9 mouse cellular contexts compared by ENCODE assay signal in the genomic region with DNA sequence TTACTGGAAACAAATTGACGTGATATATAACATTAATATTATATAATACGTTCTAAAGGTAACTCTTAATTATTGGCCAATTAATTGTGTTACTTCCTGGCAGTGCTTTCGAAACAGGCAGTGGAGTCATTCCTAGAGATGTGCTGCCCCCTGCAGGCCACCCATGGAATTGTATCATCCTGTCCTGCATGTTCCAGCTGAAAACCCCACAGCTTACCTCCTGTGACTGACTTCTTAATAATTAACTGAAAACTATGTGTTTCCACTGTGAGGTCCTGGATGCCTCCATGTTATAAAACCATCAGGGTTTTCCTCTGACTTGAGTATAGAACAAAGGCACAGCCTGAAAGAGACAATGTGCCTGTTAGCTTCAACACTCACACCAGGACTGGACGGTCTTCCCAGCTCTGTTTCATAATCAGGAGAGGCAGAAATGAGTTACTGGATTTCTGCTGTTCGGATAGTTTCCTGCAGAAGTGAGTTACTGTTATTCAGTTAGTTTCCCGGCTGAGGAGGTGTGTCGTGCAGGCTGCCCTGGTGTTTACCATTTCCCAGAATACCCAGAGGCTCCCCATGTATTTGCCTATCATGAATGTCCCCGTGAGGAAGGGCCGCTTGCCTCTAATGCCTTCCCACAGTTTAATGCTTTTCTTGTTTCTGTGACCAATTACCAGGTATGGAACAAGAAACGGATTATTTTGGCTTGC. TPM values are rescaled to one million over a fixed set of nuclear protein-coding genes. Genes with fewer than 3 reads are reported as not detected.
DNase-seq lines count a peak whose midpoint lies in the region; ATAC-seq and TF ChIP-seq lines count a peak whose summit lies in the region.
"Had no signal": no experiment of that assay in that cellular context is flagged by ENCODE, and none has a peak within 500 bp of the region (broad histone marks: within the 10 kb centered on the region; RNA-seq: fewer than 3 reads in every experiment).

No protein-coding gene starts in this region.

- H3K27me3 ChIP-seq in CH12.LX (replicated peaks): peaks cover 33% of the 10 kb centered on the region
- H3K27me3 ChIP-seq in heart, embryonic 13.5 days (replicated peaks): peaks cover 40% of the 10 kb centered on the region

- H3K4me1 ChIP-seq in CH12.LX (ENCODE audit: control insufficient read depth in 1 of 2, insufficient read depth in 2 of 2): no peaks in the 10 kb centered on the region
- H3K4me1 ChIP-seq in heart, embryonic 13.5 days: no peaks in the 10 kb centered on the region
- no peaks in the 10 kb centered on the region; the same call in 1 of the 2 replicates for H3K4me1 ChIP-seq in lung, adult 2 months (ENCODE audit: control insufficient read depth, insufficient read depth, low read length)

- in situ Hi-C loops in CH12.LX (cut with MboI; ENCODE audit: low pct_ligation_motif_present, low pct_unique_long_range_greater_than_20kb, low sequenced_read_pairs): no loop called here

- 27% methylated on average over 10 of the region's 10 CpGs for WGBS in heart, embryonic 13.5 days
- 21% methylated on average over 10 of the region's 10 CpGs for WGBS in lung, adult 2 months

- H3K9ac ChIP-seq in CH12.LX (ENCODE audit: insufficient read depth, low read depth): no peak overlapping the region
- H3K9ac ChIP-seq in heart, embryonic 13.5 days: peak overlapping the region; percentile 37; the same call in 1 of the 2 replicates

- H3K4me2 ChIP-seq in CH12.LX (ENCODE audit: insufficient read depth, low read depth, poor library complexity, severe bottlenecking): no peak overlapping the region
- H3K4me2 ChIP-seq in heart, embryonic 13.5 days: no peak overlapping the region

- H3K4me3 ChIP-seq in CH12.LX (replicated peaks in 1 of 3; ENCODE audit: low read depth in 2 of 3, low read length in 2 of 3, poor library complexity in 1 of 3): no peak overlapping the region
- H3K4me3 ChIP-seq in heart, embryonic 13.5 days: no peak overlapping the region
- no peak overlapping the region for H3K4me3 ChIP-seq in lung, adult 2 months (replicated peaks; ENCODE audit: extremely low read depth, low read depth, low read length)

- TF ChIP-seq RAD21 in CH12.LX (IDR thresholded peaks at IDR 0.05; ENCODE audit: low read depth, low read length): peak; percentile 88

- peak; percentile 84 to 89 for TF ChIP-seq CTCF in CH12.LX (conservative IDR thresholded peaks at IDR 0.05 in 1 of 2, IDR thresholded peaks at IDR 0.05 in 1 of 2; ENCODE audit: low read depth in 2 of 2, low read length in 2 of 2)
- peak; percentile 88 for TF ChIP-seq CTCF in lung, adult 2 months (IDR thresholded peaks at IDR 0.05; ENCODE audit: insufficient read depth, low read length)

- peak; percentile 71 for DNase-seq in CH12.LX (ENCODE audit: extremely low read depth)
- peak; percentile 91 for DNase-seq in adrenal gland, postnatal 10 days
- peak; percentile 42 for DNase-seq in embryo, embryonic 11.5 days (ENCODE audit: low read depth, low spot score)
- peak; percentile 74 to 93 for DNase-seq in layer of hippocampus, adult 18-20 months (ENCODE audit: low spot score in 2 of 2)
- peak; percentile 83 for DNase-seq in lung, adult 2 months
- peak; percentile 90 for DNase-seq in right cerebral cortex, postnatal 14 days
- DNase-seq in urinary bladder, adult 2 months (ENCODE audit: low spot score): peak; percentile 72

- no peak overlapping the region for H3K27ac ChIP-seq in CH12.LX (ENCODE audit: insufficient read depth, low read depth)
- no peak overlapping the region for H3K27ac ChIP-seq in heart, embryonic 13.5 days (replicated peaks)

- dilution Hi-C loops in CH12.LX (cut with MboI; ENCODE audit: extremely low pct_ligation_motif_present, extremely low pct_unique_long_range_greater_than_20kb, low sequenced_read_pairs): no loop called here

- TF ChIP-seq POLR2A in CH12.LX (IDR thresholded peaks at IDR 0.05; ENCODE audit: low read depth, low read length): no peak
- TF ChIP-seq POLR2A in lung, adult 2 months (IDR thresholded peaks at IDR 0.05; ENCODE audit: borderline replicate concordance, extremely low read depth, low read depth, low read length): no peak

- H3K36me3 ChIP-seq in CH12.LX (replicated peaks in 1 of 2; ENCODE audit: control insufficient read depth in 1 of 2, insufficient read depth in 1 of 2, low read length in 1 of 2): no peaks in the 10 kb centered on the region
- no peaks in the 10 kb centered on the region for H3K36me3 ChIP-seq in heart, embryonic 13.5 days

- H3K79me2 ChIP-seq in CH12.LX (replicated peaks; ENCODE audit: control insufficient read depth, extremely low read depth, insufficient read depth, poor library complexity, severe bottlenecking): no peaks in the 10 kb centered on the region

- H3K9me3 ChIP-seq in CH12.LX (replicated peaks; ENCODE audit: low read length): no peaks in the 10 kb centered on the region
- no peaks in the 10 kb centered on the region for H3K9me3 ChIP-seq in heart, embryonic 13.5 days

- no peak for TF ChIP-seq EP300 in CH12.LX (IDR thresholded peaks at IDR 0.05; ENCODE audit: low read length)

- no peak for ATAC-seq in heart, embryonic 13.5 days (ENCODE audit: extremely low read depth, insufficient number of reproducible peaks, low FRiP score, low TSS enrichment)

TF ChIP-seq in CH12.LX, 34 proteins besides CTCF, POLR2A, EP300 and RAD21:
- TF ChIP-seq HCFC1 (IDR thresholded peaks at IDR 0.05; ENCODE audit: low read depth, low read length): no peak
- TF ChIP-seq USF2 (conservative IDR thresholded peaks at IDR 0.05; ENCODE audit: low read depth, low read length): no peak
- no peak for TF ChIP-seq E2F4 (IDR thresholded peaks at IDR 0.05; ENCODE audit: insufficient replicate concordance, low read depth, low read length)
- peak; percentile 67 for TF ChIP-seq IRF4 (IDR thresholded peaks at IDR 0.05; ENCODE audit: low read depth, low read length)
- peak; percentile 57 for TF ChIP-seq SMC3 (IDR thresholded peaks at IDR 0.05; ENCODE audit: low read depth, low read length)
- no peak for TF ChIP-seq ETS1 (conservative IDR thresholded peaks at IDR 0.05; ENCODE audit: low read depth, low read length)
- no peak for TF ChIP-seq MAZ (IDR thresholded peaks at IDR 0.05; ENCODE audit: low read depth, low read length)
- no peak for TF ChIP-seq CHD1 (IDR thresholded peaks at IDR 0.05; ENCODE audit: low read depth, low read length)
- TF ChIP-seq ZKSCAN1 (IDR thresholded peaks at IDR 0.05; ENCODE audit: borderline replicate concordance, low read depth, low read length): no peak
- peak; percentile 53; the same call in 1 of the 2 replicates for TF ChIP-seq ELF1 (IDR thresholded peaks at IDR 0.05; ENCODE audit: low read depth, low read length)
- TF ChIP-seq NELFE (IDR thresholded peaks at IDR 0.05; ENCODE audit: low read depth, low read length): 0 out of 2 replicates have a peak, but pooled peaks have one; percentile 22
- TF ChIP-seq POLR2AphosphoS2 (IDR thresholded peaks at IDR 0.05; ENCODE audit: low read depth, low read length): no peak
- peak; percentile 63 for TF ChIP-seq JUND (conservative IDR thresholded peaks at IDR 0.05; ENCODE audit: low read depth, low read length)

RNA-seq across cellular contexts. Expression of a gene that starts 32.6 kb away (rescaled TPM):
- total RNA-seq in CH12.LX (2012; rRNA removed): 0.08 TPM in 1 of 2 replicates, not detected in the other
- not detected in 2 replicates for total RNA-seq in CH12.LX (2014; rRNA removed)
- 0.34 TPM in 1 of 2 replicates, not detected in the other for polyA plus RNA-seq in CH12.LX (2012; ENCODE audit: insufficient read length, low read depth)
- under 1 TPM in 1 of 2 experiments, not detected in 1; 0.21 TPM for total RNA-seq in adrenal gland, postnatal 10 days (2021)
- 0.57 and 0.78 TPM in 2 replicates for polyA plus RNA-seq in heart, embryonic 13.5 days (2015; fragmentation: Nextera tagmentation; extraction: Ambion mirVana)
- 1 to 10 TPM; 5.7 to 8.3 TPM for total RNA-seq in layer of hippocampus, adult 18-20 months (2021)
- 20.3 and 20.5 TPM in 2 replicates for polyA plus RNA-seq in lung, adult 2 months (2012; rRNA removed)
- polyA plus RNA-seq in urinary bladder, adult 2 months (2012; rRNA removed): 6.5 and 7.7 TPM in 2 replicates

RNA-seq across cellular contexts. Expression of a gene that starts 35.5 kb away (rescaled TPM):
- total RNA-seq in CH12.LX (2012; rRNA removed) (not detected in 2 replicates), CH12.LX (2014; rRNA removed) (not detected in 2 replicates)
- not detected in 2 replicates for polyA plus RNA-seq in CH12.LX (2012; ENCODE audit: insufficient read length, low read depth)
- under 1 TPM; 0.06 to 0.12 TPM for total RNA-seq in adrenal gland, postnatal 10 days (2021)
- 0.03 TPM in 1 of 2 replicates, not detected in the other for polyA plus RNA-seq in heart, embryonic 13.5 days (2015; fragmentation: Nextera tagmentation; extraction: Ambion mirVana)
- total RNA-seq in layer of hippocampus, adult 18-20 months (2021): 10 to 100 TPM; 16.2 to 16.3 TPM
- not detected in 2 replicates for polyA plus RNA-seq in lung, adult 2 months (2012; rRNA removed)
- polyA plus RNA-seq in urinary bladder, adult 2 months (2012; rRNA removed): 0.01 TPM in 2 replicates
- polyA plus RNA-seq: heart, embryonic 16.5 days had no signal
